Mouse (Mus musculus) CH12.LX (cell line): ENCODE measurements around the gene Atrip. TPM values are rescaled to one million over a fixed set of nuclear protein-coding genes. Genes with fewer than 3 reads are reported as not detected.

ENCODE experiments used
- DNase-seq: peaks from one replicate; pipeline ENCODE4 v3.0.0-alpha.2; 2013; ENCODE audit errors: extremely low read depth
- H3K27ac ChIP-seq: 2 replicates; pipeline ENCODE4 v1.5.1; 2012; ENCODE audit warnings: low read depth, mild to moderate bottlenecking, control low read depth, moderate library complexity; ENCODE audit not compliant: insufficient read depth
- H3K27me3 ChIP-seq: replicated peaks from 2 replicates; pipeline ENCODE3; 2012; ENCODE audit warnings: inconsistent platforms
- H3K36me3 ChIP-seq, 2 experiments: replicated peaks in 1 of 2; 2 replicates each; pipeline versions ENCODE3 to v1.6.1; 2012; ENCODE audit warnings: inconsistent platforms in 1 of 2, low read length in 1 of 2, mild to moderate bottlenecking in 1 of 2, mixed read lengths in 1 of 2, moderate library complexity in 1 of 2; ENCODE audit not compliant: control insufficient read depth in 1 of 2, insufficient read depth in 1 of 2
- H3K4me1 ChIP-seq, 2 experiments: 2 replicates each; pipeline ENCODE4 v1.6.1; 2012; ENCODE audit warnings: inconsistent platforms in 1 of 2, moderate library complexity in 1 of 2; ENCODE audit not compliant: insufficient read depth in 2 of 2, control insufficient read depth in 1 of 2
- H3K4me2 ChIP-seq: 2 replicates; pipeline ENCODE4 v1.6.1; 2012; ENCODE audit warnings: low read depth, mild to moderate bottlenecking, control low read depth; ENCODE audit not compliant: poor library complexity, insufficient read depth, severe bottlenecking
- H3K4me3 ChIP-seq, 3 experiments: fragments of 150-350 bp in 1 of 3; sonication (generic) in 1 of 3; replicated peaks in 1 of 3; 2 replicates each; pipeline versions ENCODE3 to v1.5.1; 2011 to 2012; ENCODE audit warnings: low read depth in 2 of 3, low read length in 2 of 3, mild to moderate bottlenecking in 2 of 3, moderate library complexity in 2 of 3, control low read depth in 1 of 3, improper control_type of control experiment in 1 of 3, inconsistent platforms in 1 of 3, mixed read lengths in 1 of 3; ENCODE audit not compliant: poor library complexity in 1 of 3
- H3K79me2 ChIP-seq: replicated peaks from 2 replicates; pipeline ENCODE4 v1.6.1; 2012; ENCODE audit warnings: mild to moderate bottlenecking, moderate library complexity; ENCODE audit not compliant: control insufficient read depth, poor library complexity, insufficient read depth, severe bottlenecking; ENCODE audit errors: extremely low read depth
- H3K9ac ChIP-seq: 2 replicates; pipeline ENCODE4 v1.6.1; 2012; ENCODE audit warnings: low read depth, mild to moderate bottlenecking, control low read depth, moderate library complexity; ENCODE audit not compliant: insufficient read depth
- H3K9me3 ChIP-seq: replicated peaks from 2 replicates; pipeline ENCODE3; 2012; ENCODE audit warnings: low read length, inconsistent platforms, mixed read lengths
- CHD2 ChIP-seq: IDR thresholded peaks from 2 replicates; pipeline ENCODE4 v1.6.1; 2011; ENCODE audit warnings: low read length, improper control_type of control experiment
- CTCF ChIP-seq, 2 experiments: IDR thresholded peaks in 1 of 2; conservative IDR thresholded peaks in 1 of 2; 2 replicates each; pipeline ENCODE4 v1.5.1; 2011 to 2012; ENCODE audit warnings: low read depth in 2 of 2, low read length in 2 of 2, improper control_type of control experiment in 1 of 2, inconsistent platforms in 1 of 2, mild to moderate bottlenecking in 1 of 2, moderate library complexity in 1 of 2
- ELF1 ChIP-seq: IDR thresholded peaks from 2 replicates; pipeline ENCODE4 v1.6.1; 2014; ENCODE audit warnings: low read depth, mild to moderate bottlenecking, inconsistent platforms, low read length, improper control_type of control experiment
- JUND ChIP-seq: conservative IDR thresholded peaks from 2 replicates; pipeline ENCODE4 v1.6.1; 2011; ENCODE audit warnings: low read depth, low read length, improper control_type of control experiment
- MXI1 ChIP-seq: IDR thresholded peaks from 2 replicates; pipeline ENCODE4 v1.6.1; 2011; ENCODE audit warnings: mild to moderate bottlenecking, low read depth, low read length, improper control_type of control experiment
- MYC ChIP-seq: IDR thresholded peaks from 2 replicates; pipeline ENCODE4 v1.6.1; 2011; ENCODE audit warnings: low read depth, mild to moderate bottlenecking, improper control_type of control experiment, low read length
- NELFE ChIP-seq: IDR thresholded peaks from 2 replicates; pipeline ENCODE4 v1.6.1; 2011; ENCODE audit warnings: low read depth, low read length, improper control_type of control experiment
- NRF1 ChIP-seq: IDR thresholded peaks from 2 replicates; pipeline ENCODE4 v1.6.1; 2014; ENCODE audit warnings: low read depth, mild to moderate bottlenecking, inconsistent platforms, low read length, improper control_type of control experiment, moderate library complexity
- POLR2A ChIP-seq: IDR thresholded peaks from 2 replicates; pipeline ENCODE4 v1.6.1; 2011; ENCODE audit warnings: low read depth, mild to moderate bottlenecking, improper control_type of control experiment, low read length
- SIN3A ChIP-seq: IDR thresholded peaks from 2 replicates; pipeline ENCODE4 v1.6.1; 2012; ENCODE audit warnings: low read length, improper control_type of control experiment, inconsistent platforms
- SMC3 ChIP-seq: IDR thresholded peaks from 2 replicates; pipeline ENCODE4 v1.6.1; 2011; ENCODE audit warnings: low read depth, low read length, improper control_type of control experiment
- USF1 ChIP-seq: IDR thresholded peaks from 2 replicates; pipeline ENCODE4 v1.6.1; 2014; ENCODE audit warnings: low read depth, mild to moderate bottlenecking, inconsistent platforms, low read length, improper control_type of control experiment
- ZC3H11A ChIP-seq: IDR thresholded peaks from 2 replicates; pipeline ENCODE4 v1.6.1; 2012; ENCODE audit warnings: low read depth, mild to moderate bottlenecking, inconsistent platforms, low read length, improper control_type of control experiment
- ZKSCAN1 ChIP-seq: IDR thresholded peaks from 2 replicates; pipeline ENCODE4 v1.6.1; 2012; ENCODE audit warnings: low read depth, inconsistent platforms, low read length, improper control_type of control experiment, borderline replicate concordance
- ZMIZ1 ChIP-seq: IDR thresholded peaks from 2 replicates; pipeline ENCODE4 v1.6.1; 2012; ENCODE audit warnings: low read depth, mild to moderate bottlenecking, inconsistent platforms, low read length, improper control_type of control experiment
- ZNF384 ChIP-seq: IDR thresholded peaks from 2 replicates; pipeline ENCODE4 v1.6.1; 2012; ENCODE audit warnings: low read depth, low read length, improper control_type of control experiment, inconsistent platforms
- dilution Hi-C: fragments of 300-500 bp; cut with MboI; formaldehyde crosslinking; loops from 2 replicates; pipeline ENCODE4 v1.14.3; 2020; ENCODE audit warnings: low sequenced_read_pairs; ENCODE audit not compliant: extremely low pct_unique_long_range_greater_than_20kb, extremely low pct_ligation_motif_present
- in situ Hi-C: fragments of 300-500 bp; cut with MboI; formaldehyde crosslinking; loops from 3 replicates; pipeline ENCODE4 v1.14.3; 2019; ENCODE audit warnings: low sequenced_read_pairs, low pct_ligation_motif_present, low pct_unique_long_range_greater_than_20kb, mixed read lengths
- polyA plus RNA-seq: library from polyadenylated mRNA; unstranded; fragments of >175 nt; gene quantifications from 2 replicates; pipeline ENCODE4 v1.2.1, GENCODE M21; 2012; ENCODE audit warnings: low read depth; ENCODE audit not compliant: insufficient read length
- total RNA-seq, 2 experiments: library from RNA; depleted of rRNA; stranded (reverse); fragments of 300-350 nt in 1 of 2; fragments of >200 nt in 1 of 2; gene quantifications; 2 replicates each; pipeline ENCODE4 v1.2.3; 2012 to 2014

The Atrip gene
- total and polyA plus RNA-seq, 3 experiments = 17.6 to 24.1 (median 18.0) TPM

GRCm38 (mm10) chr9:109093786-109094552, 20.0 kb upstream of the Atrip start:
- H3K79me2 ChIP-seq = no peaks in the 10 kb centered on the region
- peaks cover 27 to 42% of the 10 kb centered on the region in 2 experiments for H3K36me3 ChIP-seq
- H3K27me3 ChIP-seq = peaks cover 47% of the 10 kb centered on the region
- H3K4me3 ChIP-seq = no peak overlapping the region
- no peak overlapping the region for H3K27ac ChIP-seq
- H3K4me2 ChIP-seq = no peak overlapping the region
- dilution Hi-C loops (no loop called here), in situ Hi-C loops (no loop called here)
- no peaks in the 10 kb centered on the region for H3K9me3 ChIP-seq
- TF ChIP-seq CTCF (conservative IDR thresholded peaks at IDR 0.05 in 1 of 2, IDR thresholded peaks at IDR 0.05 in 1 of 2; ENCODE audit: low read depth in 2 of 2, low read length in 2 of 2) (no peak), SMC3 (no peak), ELF1 (no peak), JUND (no peak), ZC3H11A (no peak)
- TF ChIP-seq, all 38 proteins: peak for 0
- Histone ChIP-seq H3K9ac (no peak overlapping the region), H3K4me1 (peaks cover 4 to 9% of the 10 kb centered on the region in 2 experiments; a peak in 2 of 4 replicates)
- no peak for DNase-seq

DNA sequence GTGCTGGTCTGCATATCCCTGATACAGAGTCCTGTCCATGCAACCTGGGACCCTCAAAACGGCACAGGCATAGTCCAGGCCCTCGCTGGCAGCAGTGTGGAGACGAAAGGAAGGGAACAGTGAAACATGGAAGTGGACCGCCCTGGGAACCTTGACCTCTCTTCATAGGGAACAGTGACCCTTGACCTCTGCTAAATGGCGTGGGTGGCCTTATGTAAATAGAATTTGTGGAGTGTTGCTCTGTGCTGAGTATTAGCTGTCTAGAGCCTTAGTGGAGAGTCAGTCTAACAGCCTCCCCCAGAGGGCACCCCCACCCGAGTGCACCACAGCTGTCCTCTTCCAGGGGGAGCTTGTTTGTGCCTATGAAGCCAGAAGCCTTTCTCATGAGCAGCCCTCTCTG, 18.9 kb upstream of the Atrip start:
- no peak for TF ChIP-seq NELFE
- TF ChIP-seq ZKSCAN1 = no peak
- no peak for TF ChIP-seq ZNF384
- TF ChIP-seq NRF1 = no peak
- TF ChIP-seq ZMIZ1 = no peak
- TF ChIP-seq USF1 = no peak
- no peak for TF ChIP-seq CHD2
- no peak for TF ChIP-seq SMC3
- TF ChIP-seq MXI1 = no peak
- no peak for TF ChIP-seq SIN3A
- no peak for TF ChIP-seq POLR2A
- TF ChIP-seq ZC3H11A = no peak
- no peak for TF ChIP-seq MYC
- Histone ChIP-seq H3K9ac (no peak overlapping the region), H3K79me2 (no peaks in the 10 kb centered on the region), H3K4me2 (no peak overlapping the region), H3K27me3 (peaks cover 35% of the 10 kb centered on the region), H3K9me3 (no peaks in the 10 kb centered on the region), H3K27ac (no peak overlapping the region), H3K36me3 (peaks cover 28 to 49% of the 10 kb centered on the region in 2 experiments), H3K4me1 (peaks cover 4 to 9% of the 10 kb centered on the region in 2 experiments; a peak in 2 of 4 replicates), H3K4me3 (no peak overlapping the region)
- DNase-seq = no peak
- in situ Hi-C loops = no loop called here
- dilution Hi-C loops = no loop called here
